Mouse (Mus musculus) megakaryocyte, embryonic 14.5 days (primary cell): Measurements from ENCODE around the gene 4930470P17Rik. TPM values are rescaled to one million over a fixed set of nuclear protein-coding genes. Genes with fewer than 3 reads are reported as not detected.

Experiments
- H3K27me3 ChIP-seq: replicated peaks from 2 replicates; pipeline ENCODE3; 2012; ENCODE audit warnings: inconsistent platforms
- H3K36me3 ChIP-seq: replicated peaks from 2 replicates; pipeline ENCODE3; 2012; ENCODE audit warnings: low read length, inconsistent platforms, mixed read lengths
- H3K4me1 ChIP-seq: 2 replicates; pipeline ENCODE4 v1.6.1; 2012; ENCODE audit warnings: inconsistent platforms
- H3K4me3 ChIP-seq: replicated peaks from 2 replicates; pipeline ENCODE3; 2012; ENCODE audit warnings: moderate library complexity, mild to moderate bottlenecking, inconsistent platforms
- H3K9me3 ChIP-seq: 2 replicates; pipeline ENCODE4 v1.6.1; 2012; ENCODE audit warnings: inconsistent platforms
- FLI1 ChIP-seq: IDR thresholded peaks from 2 replicates; pipeline ENCODE4 v1.6.1; 2012; ENCODE audit warnings: low read length, inconsistent platforms, mixed read lengths
- GATA1 ChIP-seq: IDR thresholded peaks from 3 replicates; pipeline ENCODE4 v1.6.1; 2012; ENCODE audit warnings: mixed read lengths, low read length, inconsistent platforms, borderline replicate concordance
- polyA plus RNA-seq: library from polyadenylated mRNA; stranded (reverse); fragments of >175 nt; gene quantifications from 2 replicates; pipeline ENCODE4 v1.2.3, GENCODE M21; 2012; ENCODE audit warnings: low replicate concordance; ENCODE audit not compliant: insufficient read depth

The 4930470P17Rik gene
- polyA plus RNA-seq, 1 experiment = not detected

- no peak for TF ChIP-seq GATA1
- TF ChIP-seq FLI1 = no peak
- Histone ChIP-seq H3K9me3 (peaks cover 24% of the 10 kb centered on the region), H3K36me3 (no peaks in the 10 kb centered on the region), H3K4me3 (no peak overlapping the region), H3K4me1 (peaks cover 39% of the 10 kb centered on the region), H3K27me3 (no peaks in the 10 kb centered on the region)
These were observed 71.6 kb downstream of the 4930470P17Rik start for GRCm38 (mm10) chr2:170530256-170530655.

GRCm38 (mm10) chr2:170529766-170530165 is 72.1 kb downstream of the 4930470P17Rik start:
- Histone ChIP-seq H3K9me3 (peaks cover 24% of the 10 kb centered on the region), H3K27me3 (no peaks in the 10 kb centered on the region), H3K4me3 (no peak overlapping the region), H3K36me3 (no peaks in the 10 kb centered on the region), H3K4me1 (peaks cover 34% of the 10 kb centered on the region)
- TF ChIP-seq GATA1 = no peak
- no peak for TF ChIP-seq FLI1

Other genes starting within 250 kb of the 4930470P17Rik start
- gene Bcas1, start 174.2 kb downstream of the 4930470P17Rik start, polyA plus RNA-seq = not detected in 2 replicates
- 3.5 TPM in 1 of 2 replicates, not detected in the other for gene Pfdn4, start 105.6 kb downstream of the 4930470P17Rik start, polyA plus RNA-seq
- gene Cyp24a1, start 104.9 kb downstream of the 4930470P17Rik start, polyA plus RNA-seq = not detected in 2 replicates
- not detected in 2 replicates for gene Dok5, start 129.8 kb upstream of the 4930470P17Rik start, polyA plus RNA-seq